23 mouse cellular contexts compared by ENCODE assay signal in the genomic region with DNA sequence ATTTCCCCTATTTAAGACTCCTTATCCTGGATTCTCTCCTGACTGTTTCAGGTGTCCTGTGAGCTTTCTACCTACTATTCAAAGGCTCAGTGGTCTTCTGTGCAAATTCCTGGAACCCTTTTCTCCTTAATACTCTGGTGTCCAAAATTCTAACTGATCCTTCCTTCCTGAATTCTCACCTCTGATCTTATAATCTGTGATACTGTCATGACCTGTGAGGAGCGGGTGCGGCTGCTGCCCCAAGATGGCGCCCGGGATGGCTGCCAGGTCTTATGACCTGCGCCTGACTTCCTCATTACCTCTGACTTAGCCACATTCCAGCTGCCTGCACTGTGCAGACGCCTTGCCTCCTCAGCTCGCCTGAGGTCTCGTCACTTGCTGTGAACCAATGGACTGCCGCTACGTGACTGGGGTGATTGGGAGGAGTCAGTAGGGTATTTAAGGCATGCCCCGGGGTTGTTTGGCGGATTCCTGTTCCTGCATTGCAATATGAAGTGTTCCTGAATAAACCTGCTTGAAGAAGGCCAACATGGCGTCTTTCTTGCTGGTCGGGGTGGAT.
"Had no signal": no experiment of that assay in that cellular context is flagged by ENCODE, and none has a peak within 500 bp of the region (broad histone marks: within the 10 kb centered on the region; RNA-seq: fewer than 3 reads in every experiment).

No protein-coding gene starts in this region.

- H3K27ac ChIP-seq: gastrocnemius, adult 2 months; heart, adult 2 months; heart, embryonic 13.5 days; heart, embryonic 15.5 days; hindbrain, embryonic 10.5 days; hindbrain, embryonic 12.5 days; hindbrain, embryonic 14.5 days; intestine, embryonic 15.5 days; layer of hippocampus, adult 2 months; left cerebral cortex, adult 2 months; limb, embryonic 10.5 days; limb, embryonic 12.5 days; liver, embryonic 13.5 days had no signal

- H3K27me3 ChIP-seq: heart, embryonic 13.5 days; heart, embryonic 15.5 days; hindbrain, embryonic 12.5 days; intestine, embryonic 15.5 days; limb, embryonic 12.5 days; liver, embryonic 13.5 days had no signal

- H3K4me3 ChIP-seq: gastrocnemius, adult 2 months; heart, adult 2 months; heart, embryonic 13.5 days; heart, embryonic 15.5 days; hindbrain, embryonic 10.5 days; hindbrain, embryonic 12.5 days; intestine, embryonic 15.5 days; layer of hippocampus, adult 2 months; left cerebral cortex, adult 2 months; limb, embryonic 10.5 days; limb, embryonic 12.5 days; liver, embryonic 13.5 days had no signal

- DNase-seq: gastrocnemius, adult 2 months; gastrocnemius, postnatal 10 days; gastrocnemius, postnatal 25 days; heart, adult 2 months; heart, postnatal 14 days; heart, postnatal 4 days; kidney, adult 18-20 months; kidney, adult 8-10 months; kidney, postnatal 10 days; kidney, postnatal 25 days; kidney, postnatal 4 days; liver; liver, embryonic 13.5 days had no signal

- H3K9ac ChIP-seq: heart, embryonic 13.5 days; heart, embryonic 15.5 days; hindbrain, embryonic 12.5 days; hindbrain, embryonic 14.5 days; intestine, embryonic 15.5 days; limb, embryonic 12.5 days; liver, embryonic 13.5 days had no signal

- H3K9me3 ChIP-seq: heart, embryonic 13.5 days; heart, embryonic 15.5 days; hindbrain, embryonic 10.5 days; hindbrain, embryonic 12.5 days; intestine, embryonic 15.5 days; limb, embryonic 10.5 days; limb, embryonic 12.5 days; liver, embryonic 13.5 days had no signal

- H3K4me1 ChIP-seq: heart, embryonic 13.5 days; heart, embryonic 15.5 days; hindbrain, embryonic 10.5 days; hindbrain, embryonic 12.5 days; intestine, embryonic 15.5 days; limb, embryonic 10.5 days; limb, embryonic 12.5 days; liver, embryonic 13.5 days had no signal

- H3K36me3 ChIP-seq: heart, embryonic 13.5 days; heart, embryonic 15.5 days; hindbrain, embryonic 10.5 days; hindbrain, embryonic 12.5 days; intestine, embryonic 15.5 days; limb, embryonic 10.5 days; limb, embryonic 12.5 days; liver, embryonic 13.5 days had no signal
